Mouse (Mus musculus) cerebellum, adult 2 months (tissue): ENCODE data around the gene Gm49325.

Experiments used
- CTCF ChIP-seq: fragments of 200-500 bp; IDR thresholded peaks from 2 replicates; pipeline ENCODE4 v1.5.1; 2011; ENCODE audit warnings: low read depth, mild to moderate bottlenecking, control low read depth, low read length, moderate library complexity, borderline replicate concordance; ENCODE audit not compliant: insufficient read depth
- POLR2A ChIP-seq: fragments of 200-500 bp; IDR thresholded peaks from 2 replicates; pipeline ENCODE4 v1.6.1; 2011; ENCODE audit warnings: low read length, control low read depth, borderline replicate concordance; ENCODE audit not compliant: insufficient read depth

- no peak for TF ChIP-seq POLR2A
- no peak for TF ChIP-seq CTCF
Measured at GRCm38 (mm10) chr10:77638956-77639355, 33.0 kb downstream of the Gm49325 start.
